ENCODE assay signal across 9 mouse cellular contexts in genomic region chr9:72812594-72813570, GRCm38 (mm10). TPM values are rescaled to one million over a fixed set of nuclear protein-coding genes. Genes with fewer than 3 reads are reported as not detected.
DNase-seq lines count a peak whose midpoint lies in the region; ATAC-seq and TF ChIP-seq lines count a peak whose summit lies in the region.
"Had no signal": no experiment of that assay in that cellular context is flagged by ENCODE, and none has a peak within 500 bp of the region (broad histone marks: within the 10 kb centered on the region; RNA-seq: fewer than 3 reads in every experiment).

No protein-coding gene starts in this region.

- no peaks in the 10 kb centered on the region for H3K9me3 ChIP-seq in heart, embryonic 10.5 days
- H3K9me3 ChIP-seq in ES-E14 (ENCODE audit: control insufficient read depth, insufficient read depth, low read depth, low read length): no peaks in the 10 kb centered on the region
- H3K9me3 ChIP-seq in heart, embryonic 16.5 days (replicated peaks; ENCODE audit: control insufficient read depth, low read length): no peaks in the 10 kb centered on the region
- H3K9me3 ChIP-seq: liver, embryonic 13.5 days had no signal

- no peaks in the 10 kb centered on the region for H3K27me3 ChIP-seq in heart, embryonic 10.5 days (ENCODE audit: insufficient read depth, poor library complexity, severe bottlenecking)
- H3K27me3 ChIP-seq in heart, embryonic 16.5 days (ENCODE audit: control insufficient read depth, insufficient read depth, low read length): no peaks in the 10 kb centered on the region

- DNase-seq in heart, embryonic 10.5 days (ENCODE audit: low spot score): no peak
- no peak for DNase-seq in heart, adult 8-10 months (ENCODE audit: low spot score)
- no peak for DNase-seq in ES-E14 (ENCODE audit: low read depth, low spot score)
- peak; percentile 4 for DNase-seq in lung, postnatal 14 days
- no peak for DNase-seq in urinary bladder, adult 2 months (ENCODE audit: low spot score)
- DNase-seq in right cerebral cortex, postnatal 14 days: no peak
- no peak for DNase-seq in layer of hippocampus, postnatal 14 days (ENCODE audit: low spot score in 2 of 2)
- DNase-seq: liver, embryonic 13.5 days had no signal

- H3K9ac ChIP-seq in ES-E14 (ENCODE audit: insufficient read depth, low read depth, low read length, poor library complexity, severe bottlenecking): no peak overlapping the region
- H3K9ac ChIP-seq in heart, embryonic 16.5 days (ENCODE audit: low read length): no peak overlapping the region
- H3K9ac ChIP-seq: liver, embryonic 13.5 days had no signal

- in situ Hi-C loops in ES-E14 (cut with MboI; ENCODE audit: low sequenced_read_pairs in 2 of 2, unreplicated experiment in 2 of 2): no loop called here

- peak overlapping the region; percentile 47 for H3K4me2 ChIP-seq in heart, embryonic 16.5 days (ENCODE audit: low read depth, low read length)
- H3K4me2 ChIP-seq: liver, embryonic 13.5 days had no signal

- H3K27ac ChIP-seq in heart, embryonic 10.5 days: peak overlapping the region; percentile 77
- peak overlapping the region; percentile 38; the same call in 1 of the 2 replicates for H3K27ac ChIP-seq in ES-E14 (ENCODE audit: insufficient read depth, low read depth, low read length, poor library complexity, severe bottlenecking)
- no peak overlapping the region for H3K27ac ChIP-seq in heart, embryonic 16.5 days (ENCODE audit: low read length)
- H3K27ac ChIP-seq: liver, embryonic 13.5 days had no signal

- 8% methylated on average over 18 of the region's 18 CpGs for WGBS in heart, embryonic 10.5 days
- 17% methylated on average over 18 of the region's 18 CpGs for WGBS in heart, embryonic 16.5 days

- peaks cover 41% of the 10 kb centered on the region for H3K36me3 ChIP-seq in heart, embryonic 10.5 days
- no peaks in the 10 kb centered on the region for H3K36me3 ChIP-seq in ES-E14 (ENCODE audit: control insufficient read depth, insufficient read depth, low read length, poor library complexity, severe bottlenecking)
- H3K36me3 ChIP-seq in heart, embryonic 16.5 days (ENCODE audit: control insufficient read depth, insufficient read depth): no peaks in the 10 kb centered on the region
- H3K36me3 ChIP-seq: liver, embryonic 13.5 days had no signal

- peaks cover 39% of the 10 kb centered on the region for H3K4me1 ChIP-seq in heart, embryonic 10.5 days
- H3K4me1 ChIP-seq in ES-E14 (ENCODE audit: control insufficient read depth in 2 of 2, insufficient read depth in 2 of 2, low read length in 2 of 2, poor library complexity in 1 of 2): peaks cover 7 to 10% of the 10 kb centered on the region in 2 experiments
- peaks cover 14% of the 10 kb centered on the region for H3K4me1 ChIP-seq in heart, embryonic 16.5 days (ENCODE audit: control insufficient read depth, insufficient read depth, low read length)

- ATAC-seq in heart, embryonic 16.5 days (replicated peaks; ENCODE audit: extremely low read depth, insufficient read depth, low FRiP score): 0 out of 2 replicates have a peak, but pooled peaks have one; percentile 37

- H3K4me3 ChIP-seq in heart, embryonic 10.5 days: peak overlapping the region; percentile 45
- H3K4me3 ChIP-seq in ES-E14 (ENCODE audit: insufficient read depth in 1 of 2, low read depth in 1 of 2, low read length in 2 of 2, poor library complexity in 1 of 2, severe bottlenecking in 1 of 2): 0 out of 4 replicates have a peak overlapping the region, but pooled peaks of 1 of the 2 experiments have one; percentile 3
- no peak overlapping the region for H3K4me3 ChIP-seq in heart, embryonic 16.5 days (ENCODE audit: low read length)
- H3K4me3 ChIP-seq: liver, embryonic 13.5 days had no signal

TF ChIP-seq in ES-E14, 5 proteins besides CTCF, POLR2A, EP300 and RAD21:
- TF ChIP-seq MAFK (IDR thresholded peaks at IDR 0.05; ENCODE audit: insufficient read depth, low read depth, low read length) (no peak), CHD2 (IDR thresholded peaks at IDR 0.05; ENCODE audit: low read depth, low read length) (0 out of 2 replicates have a peak, but pooled peaks have one; percentile 55)

RNA-seq across cellular contexts. Expression of gene Prtg, which starts 6.2 kb away (rescaled TPM):
- polyA plus RNA-seq in heart, embryonic 10.5 days (2016; fragmentation: Nextera tagmentation; extraction: Ambion mirVana): 7.6 and 11.1 TPM in 2 replicates
- total RNA-seq in heart, adult 8-10 months (2022): under 1 TPM in 3 of 4 experiments, not detected in 1; 0.06 to 0.17 (median 0.12) TPM
- total RNA-seq in ES-E14 (2012; rRNA removed): 28.8 and 31.1 TPM in 2 replicates
- polyA plus RNA-seq in heart, embryonic 16.5 days (2015; fragmentation: Nextera tagmentation; extraction: Ambion mirVana): 0.29 TPM in 2 replicates
- polyA plus RNA-seq in urinary bladder, adult 2 months (2012; rRNA removed): 0.10 and 0.22 TPM in 2 replicates
- 1 to 10 TPM in 1 of 2 experiments, under 1 TPM in 1; 0.90 to 1.0 TPM for total RNA-seq in layer of hippocampus, postnatal 14 days (2021)

Comparison
In these comparisons a context has a peak if more than half of its experiments do, and no peak if none do; other contexts are left out.
1. RNA of gene Prtg, which starts 6.2 kb away (total RNA-seq): 28.8 to 31.1 TPM in ES-E14; 0.90 to 1.0 TPM in layer of hippocampus, postnatal 14 days and 0.06 to 0.17 TPM in heart, adult 8-10 months; every median in the first group is over 10 times any median in the second.